Mouse (Mus musculus): ENCODE results near the gene Ankrd44.

GRCm38 (mm10) chr1:54713231-54714173 lies 212.7 kb downstream of the Ankrd44 start:
- TF ChIP-seq GATA1 (IDR thresholded peaks at IDR 0.05; ENCODE audit: borderline replicate concordance, low read length) (no peak), FLI1 (IDR thresholded peaks at IDR 0.05; ENCODE audit: low read length) (no peak)

Data from megakaryocyte, embryonic 14.5 days (primary cell).